Mouse (Mus musculus) kidney, embryonic 16.5 days (tissue): Measurements from ENCODE around the gene Gins3. TPM values are rescaled to one million over a fixed set of nuclear protein-coding genes. Genes with fewer than 3 reads are reported as not detected.

Experiments used
- ATAC-seq: fragments of 200-750 bp; cut with Nextera tagmentation; 2 replicates; pipeline ENCODE4 v1.8.0; 2017; ENCODE audit warnings: moderate TSS enrichment; ENCODE audit not compliant: low FRiP score, low TSS enrichment
- H3K27ac ChIP-seq: fragments of 300-500 bp; sonication (generic); 2 replicates; pipeline ENCODE4 v1.5.1; 2014; ENCODE audit warnings: low read length
- H3K27me3 ChIP-seq: fragments of 300-500 bp; sonication (generic); 2 replicates; pipeline ENCODE4 v1.6.1; 2014; ENCODE audit warnings: low read length, control low read depth, mixed read lengths; ENCODE audit not compliant: insufficient read depth
- H3K36me3 ChIP-seq: fragments of 300-500 bp; sonication (generic); 2 replicates; pipeline ENCODE4 v1.6.1; 2014; ENCODE audit warnings: low read length, control low read depth, mixed read lengths; ENCODE audit not compliant: insufficient read depth
- H3K4me1 ChIP-seq: fragments of 300-500 bp; sonication (generic); 2 replicates; pipeline ENCODE4 v1.6.1; 2014; ENCODE audit warnings: low read length, control low read depth, mixed read lengths; ENCODE audit not compliant: insufficient read depth
- H3K4me2 ChIP-seq: fragments of 300-500 bp; sonication (generic); replicated peaks from 2 replicates; pipeline ENCODE4 v1.6.1; 2014; ENCODE audit warnings: low read depth, low read length
- H3K4me3 ChIP-seq: fragments of 300-500 bp; sonication (generic); 2 replicates; pipeline ENCODE4 v1.5.1; 2014; ENCODE audit warnings: mild to moderate bottlenecking, low read length
- H3K9ac ChIP-seq: fragments of 300-500 bp; sonication (generic); replicated peaks from 2 replicates; pipeline ENCODE4 v1.6.1; 2014; ENCODE audit warnings: low read length
- H3K9me3 ChIP-seq: fragments of 300-500 bp; sonication (generic); 2 replicates; pipeline ENCODE4 v1.6.1; 2016; ENCODE audit warnings: low read length, control low read depth
- whole genome bisulfite sequencing: fragments of 180-500 bp; shearing (Covaris S2); extraction: QIAGEN DNeasy Blood & Tissue Kit; methylation state at CpG from one replicate; pipeline ENCODE4 v1.1.7; 2014; 5-methylcytosine and 5-hydroxymethylcytosine counted together
- polyA plus RNA-seq: library from polyadenylated mRNA; unstranded; fragments of >200 nt; fragmentation: Nextera tagmentation; extraction: Ambion mirVana; gene quantifications from 2 replicates; pipeline ENCODE4 v1.2.1, GENCODE M21; 2015

Gene Gins3
- polyA plus RNA-seq, 1 experiment from 2014 or later = 20.8 TPM

- Histone ChIP-seq H3K9ac (no peak overlapping the region), H3K4me2 (peak overlapping the region; percentile 90), H3K27ac (no peak overlapping the region), H3K9me3 (no peaks in the 10 kb centered on the region), H3K4me3 (peak overlapping the region; percentile 79; the same call in 1 of the 2 replicates), H3K27me3 (no peaks in the 10 kb centered on the region; the same call in 1 of the 2 replicates), H3K36me3 (no peaks in the 10 kb centered on the region), H3K4me1 (peaks cover 9% of the 10 kb centered on the region)
- ATAC-seq = peak; percentile 37; the same call in 1 of the 2 replicates
- WGBS = 84% methylated on average over 6 of the region's 6 CpGs
These were observed 413 bp upstream of the Gins3 start for GRCm38 (mm10) chr8:95632840-95633239.

DNA sequence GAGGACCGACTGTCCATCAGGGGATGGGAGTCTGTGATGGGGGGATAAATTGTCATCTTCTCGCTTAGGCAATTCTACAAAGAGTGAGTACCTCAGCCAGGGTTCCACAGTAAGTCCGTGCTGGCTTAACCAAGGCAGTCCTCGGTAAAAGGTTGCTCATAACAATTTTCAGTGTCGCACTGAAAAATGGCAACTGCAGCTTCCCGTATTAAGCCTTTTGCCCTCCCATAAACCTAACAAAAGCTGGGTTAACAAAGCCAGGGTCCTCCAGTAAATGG lies 749 bp downstream of the Gins3 start:
- Histone ChIP-seq H3K4me3 (peak overlapping the region; percentile 79), H3K36me3 (no peaks in the 10 kb centered on the region), H3K9ac (peak overlapping the region; percentile 80), H3K4me2 (peak overlapping the region; percentile 90), H3K27me3 (no peaks in the 10 kb centered on the region), H3K27ac (no peak overlapping the region), H3K9me3 (no peaks in the 10 kb centered on the region), H3K4me1 (peaks cover 9% of the 10 kb centered on the region)
- WGBS = 5% methylated on average over 6 of the region's 6 CpGs
- ATAC-seq = 0 out of 2 replicates have a peak, but pooled peaks have one; percentile 18

GRCm38 (mm10) chr8:95644942-95645341 lies 11.7 kb downstream of the Gins3 start:
- Histone ChIP-seq H3K4me2 (no peak overlapping the region), H3K9me3 (no peaks in the 10 kb centered on the region), H3K27ac (no peak overlapping the region), H3K4me1 (no peaks in the 10 kb centered on the region), H3K36me3 (peaks cover 12% of the 10 kb centered on the region), H3K4me3 (no peak overlapping the region), H3K9ac (no peak overlapping the region), H3K27me3 (no peaks in the 10 kb centered on the region)
- no peak for ATAC-seq
- 92% methylated on average over 2 of the region's 2 CpGs for WGBS

- Histone ChIP-seq H3K27ac (no peak overlapping the region), H3K4me2 (no peak overlapping the region), H3K4me1 (no peaks in the 10 kb centered on the region), H3K9ac (no peak overlapping the region), H3K27me3 (no peaks in the 10 kb centered on the region), H3K9me3 (no peaks in the 10 kb centered on the region), H3K4me3 (no peak overlapping the region), H3K36me3 (peaks cover 4% of the 10 kb centered on the region; the same call in 1 of the 2 replicates)
- WGBS = 87% methylated on average over 3 of the region's 3 CpGs
- ATAC-seq = no peak
These were observed 15.0 kb downstream of the Gins3 start for GRCm38 (mm10) chr8:95648251-95648650.

GRCm38 (mm10) chr8:95653351-95653750 lies 20.1 kb downstream of the Gins3 start:
- WGBS = 66% methylated on average over 5 of the region's 5 CpGs
- Histone ChIP-seq H3K9ac (no peak overlapping the region), H3K4me2 (no peak overlapping the region), H3K4me3 (no peak overlapping the region), H3K36me3 (no peaks in the 10 kb centered on the region), H3K27me3 (no peaks in the 10 kb centered on the region), H3K9me3 (no peaks in the 10 kb centered on the region), H3K27ac (no peak overlapping the region), H3K4me1 (no peaks in the 10 kb centered on the region)
- no peak for ATAC-seq

GRCm38 (mm10) chr8:95655831-95656230 lies 22.6 kb downstream of the Gins3 start:
- H3K27me3 ChIP-seq = no peaks in the 10 kb centered on the region
- no peak overlapping the region for H3K4me3 ChIP-seq
- 74% methylated on average over 7 of the region's 7 CpGs for WGBS
- H3K27ac ChIP-seq = no peak overlapping the region
- H3K9me3 ChIP-seq = no peaks in the 10 kb centered on the region
- H3K9ac ChIP-seq = no peak overlapping the region
- H3K4me2 ChIP-seq = no peak overlapping the region
- no peaks in the 10 kb centered on the region for H3K36me3 ChIP-seq
- no peaks in the 10 kb centered on the region for H3K4me1 ChIP-seq
- no peak for ATAC-seq

DNA sequence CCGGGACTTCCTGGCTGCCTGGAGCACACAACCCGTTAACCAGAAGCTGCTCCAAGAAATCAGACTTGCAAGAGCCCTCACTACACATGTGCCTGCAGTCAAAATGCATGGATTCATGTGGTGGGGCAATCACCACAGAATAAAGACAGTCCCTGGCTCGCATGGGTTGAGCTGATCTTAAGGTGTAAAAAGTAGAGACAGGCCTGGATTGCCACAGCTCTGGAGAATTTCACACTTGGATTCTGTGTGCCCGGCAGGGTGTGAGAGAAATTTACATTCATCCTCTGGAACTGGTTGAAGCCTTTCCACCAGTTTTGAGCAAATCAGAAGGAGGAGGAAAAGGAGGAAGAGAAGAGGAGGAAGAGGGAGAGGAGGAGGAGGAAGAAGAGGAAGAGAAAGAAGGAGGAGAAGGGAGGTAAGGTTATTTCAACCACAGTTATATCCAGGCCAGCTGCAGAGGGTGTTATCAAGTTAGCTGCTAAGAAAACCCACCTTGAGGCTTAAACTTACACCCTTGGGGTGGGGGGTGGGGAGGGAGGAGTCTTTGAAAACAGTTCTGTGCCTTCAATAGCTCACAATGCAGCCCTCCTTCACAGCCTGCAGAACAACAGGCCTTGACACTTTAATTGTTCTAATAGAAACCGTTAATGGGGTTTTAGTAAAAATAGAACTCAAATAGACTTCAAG lies 23.2 kb downstream of the Gins3 start:
- Histone ChIP-seq H3K9ac (no peak overlapping the region), H3K4me1 (no peaks in the 10 kb centered on the region), H3K4me2 (no peak overlapping the region), H3K9me3 (no peaks in the 10 kb centered on the region), H3K36me3 (no peaks in the 10 kb centered on the region), H3K27me3 (no peaks in the 10 kb centered on the region), H3K4me3 (no peak overlapping the region), H3K27ac (no peak overlapping the region)
- ATAC-seq = no peak
- WGBS = 37% methylated on average over 5 of the region's 5 CpGs

DNA sequence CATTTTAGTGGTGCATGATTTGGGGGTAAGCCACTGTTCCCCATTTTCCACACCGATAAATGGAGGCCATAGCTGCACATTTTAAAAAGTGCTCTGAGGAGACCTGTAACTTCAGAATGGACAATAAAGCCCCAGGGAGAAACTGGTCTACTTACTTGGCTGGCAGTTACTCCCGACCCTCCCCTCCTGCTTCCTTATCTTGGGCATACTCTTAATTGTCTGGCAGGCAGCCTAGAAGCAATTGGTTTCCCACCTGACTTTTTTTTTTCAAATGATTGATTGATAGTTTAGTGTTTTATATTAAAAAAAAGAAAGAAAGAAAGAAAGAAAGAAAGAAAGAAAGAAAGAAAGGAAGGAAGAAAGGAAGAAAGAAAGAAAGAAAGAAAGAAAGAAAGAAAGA lies 24.3 kb downstream of the Gins3 start:
- H3K4me3 ChIP-seq = no peak overlapping the region
- 55% methylated on average over 2 of the region's 2 CpGs for WGBS
- H3K9ac ChIP-seq = no peak overlapping the region
- H3K27ac ChIP-seq = no peak overlapping the region
- no peaks in the 10 kb centered on the region for H3K4me1 ChIP-seq
- H3K9me3 ChIP-seq = no peaks in the 10 kb centered on the region
- ATAC-seq = no peak
- no peaks in the 10 kb centered on the region for H3K27me3 ChIP-seq
- no peaks in the 10 kb centered on the region for H3K36me3 ChIP-seq
- no peak overlapping the region for H3K4me2 ChIP-seq

GRCm38 (mm10) chr8:95660334-95660882 lies 27.2 kb downstream of the Gins3 start:
- Histone ChIP-seq H3K27ac (no peak overlapping the region), H3K9me3 (no peaks in the 10 kb centered on the region), H3K9ac (no peak overlapping the region), H3K27me3 (no peaks in the 10 kb centered on the region), H3K4me3 (no peak overlapping the region), H3K4me1 (no peaks in the 10 kb centered on the region), H3K36me3 (no peaks in the 10 kb centered on the region), H3K4me2 (no peak overlapping the region)
- no peak for ATAC-seq
- 87% methylated on average over 6 of the region's 6 CpGs for WGBS

- 42% methylated on average over 8 of the region's 8 CpGs for WGBS
- H3K4me2 ChIP-seq = no peak overlapping the region
- H3K4me3 ChIP-seq = no peak overlapping the region
- H3K27ac ChIP-seq = no peak overlapping the region
- H3K9ac ChIP-seq = no peak overlapping the region
- no peaks in the 10 kb centered on the region for H3K9me3 ChIP-seq
- no peaks in the 10 kb centered on the region for H3K4me1 ChIP-seq
- H3K36me3 ChIP-seq = no peaks in the 10 kb centered on the region
- ATAC-seq = no peak
- H3K27me3 ChIP-seq = no peaks in the 10 kb centered on the region
These were observed 27.8 kb downstream of the Gins3 start for GRCm38 (mm10) chr8:95661085-95661484.
